Mouse (Mus musculus) MEL (cell line): Measurements from ENCODE around the gene Senp8. TPM values are rescaled to one million over a fixed set of nuclear protein-coding genes. Genes with fewer than 3 reads are reported as not detected.
A peak's percentile ranks its signal among the peaks of the same experiment; 100 is the strongest.

Source experiments
- DNase-seq: peaks from one replicate; pipeline ENCODE4 v3.0.0; 2011; ENCODE audit warnings: low read depth, low spot score
- H3K27ac ChIP-seq: 2 replicates; pipeline ENCODE4 v1.5.1; 2012; ENCODE audit warnings: low read depth, mild to moderate bottlenecking, control low read depth, low read length, moderate library complexity; ENCODE audit not compliant: control insufficient read depth
- H3K27me3 ChIP-seq, 2 experiments: fragments of 150-350 bp in 1 of 2; sonication (generic) in 1 of 2; 2 replicates each; pipeline ENCODE4 v1.6.1; 2012; ENCODE audit warnings: low read length in 2 of 2, mild to moderate bottlenecking in 2 of 2, improper control_type of control experiment in 1 of 2, moderate library complexity in 1 of 2; ENCODE audit not compliant: insufficient read depth in 2 of 2, control insufficient read depth in 1 of 2
- H3K36me3 ChIP-seq, 2 experiments: 2 replicates each; pipeline ENCODE4 v1.6.1; 2012 to 2014; ENCODE audit warnings: low read length in 2 of 2, improper control_type of control experiment in 1 of 2, inconsistent platforms in 1 of 2, mild to moderate bottlenecking in 1 of 2; ENCODE audit not compliant: insufficient read depth in 2 of 2, control insufficient read depth in 1 of 2
- H3K4me1 ChIP-seq, 2 experiments: fragments of 150-350 bp in 1 of 2; sonication (generic) in 1 of 2; 2 replicates each; pipeline ENCODE4 v1.6.1; 2012; ENCODE audit warnings: low read length in 2 of 2, improper control_type of control experiment in 1 of 2, mild to moderate bottlenecking in 1 of 2; ENCODE audit not compliant: insufficient read depth in 2 of 2, control insufficient read depth in 1 of 2
- H3K4me3 ChIP-seq, 2 experiments: fragments of 150-350 bp in 1 of 2; sonication (generic) in 1 of 2; 2 replicates each; pipeline ENCODE4 v1.5.1; 2012; ENCODE audit warnings: low read depth in 2 of 2, low read length in 2 of 2, mild to moderate bottlenecking in 2 of 2, moderate library complexity in 2 of 2, control low read depth in 1 of 2, improper control_type of control experiment in 1 of 2; ENCODE audit not compliant: control insufficient read depth in 1 of 2, insufficient read depth in 1 of 2
- H3K79me2 ChIP-seq: 2 replicates; pipeline ENCODE4 v1.6.1; 2012; ENCODE audit warnings: mild to moderate bottlenecking, low read length, moderate library complexity; ENCODE audit not compliant: control insufficient read depth, poor library complexity, insufficient read depth
- H3K9ac ChIP-seq: 2 replicates; pipeline ENCODE4 v1.6.1; 2012; ENCODE audit warnings: low read depth, mild to moderate bottlenecking, control low read depth, low read length, moderate library complexity; ENCODE audit not compliant: control insufficient read depth, poor library complexity, severe bottlenecking
- H3K9me3 ChIP-seq: fragments of 150-350 bp; sonication (generic); replicated peaks from 2 replicates; pipeline ENCODE4 v1.6.1; 2012; ENCODE audit warnings: mild to moderate bottlenecking, low read length, improper control_type of control experiment, moderate library complexity; ENCODE audit not compliant: insufficient read depth
- BHLHE40 ChIP-seq: IDR thresholded peaks from 2 replicates; pipeline ENCODE4 v1.6.1; 2012; ENCODE audit warnings: low read depth, mild to moderate bottlenecking, inconsistent platforms, low read length, improper control_type of control experiment, borderline replicate concordance
- EP300 ChIP-seq, 2 experiments: IDR thresholded peaks; 2 replicates each; pipeline ENCODE4 v1.6.1; 2011; ENCODE audit warnings: improper control_type of control experiment in 2 of 2, low read length in 2 of 2, low read depth in 1 of 2, mild to moderate bottlenecking in 1 of 2
- GATA1 ChIP-seq: IDR thresholded peaks from 2 replicates; pipeline ENCODE4 v1.6.1; 2011; ENCODE audit warnings: low read depth, low read length, improper control_type of control experiment
- MAFK ChIP-seq: IDR thresholded peaks from 2 replicates; pipeline ENCODE4 v1.6.1; 2011; ENCODE audit warnings: low read depth, mild to moderate bottlenecking, low read length, improper control_type of control experiment, borderline replicate concordance
- MAX ChIP-seq: IDR thresholded peaks from 2 replicates; pipeline ENCODE4 v1.6.1; 2011; ENCODE audit warnings: low read length, improper control_type of control experiment
- NELFE ChIP-seq: IDR thresholded peaks from 2 replicates; pipeline ENCODE4 v1.6.1; 2011; ENCODE audit warnings: low read depth, low read length, improper control_type of control experiment
- RCOR1 ChIP-seq: IDR thresholded peaks from 2 replicates; pipeline ENCODE4 v1.6.1; 2012; ENCODE audit warnings: low read depth, mild to moderate bottlenecking, inconsistent platforms, low read length, improper control_type of control experiment
- TAL1 ChIP-seq: IDR thresholded peaks from 2 replicates; pipeline ENCODE4 v1.6.1; 2012; ENCODE audit warnings: mild to moderate bottlenecking, inconsistent platforms, low read length, moderate library complexity, mixed read lengths
- USF1 ChIP-seq: IDR thresholded peaks from 2 replicates; pipeline ENCODE4 v1.6.1; 2014; ENCODE audit warnings: low read depth, mild to moderate bottlenecking, inconsistent platforms, low read length, improper control_type of control experiment, moderate library complexity
- polyA plus RNA-seq, 2 experiments: library from polyadenylated mRNA; stranded (reverse) in 1 of 2; unstranded in 1 of 2; fragments of >175 nt in 1 of 2; fragments of >200 nt in 1 of 2; gene quantifications; 2 replicates each; pipeline versions ENCODE4 v1.2.1 to v1.2.4; 2012; ENCODE audit warnings: low replicate concordance in 2 of 2, low read depth in 1 of 2; ENCODE audit not compliant: insufficient read length in 2 of 2, insufficient read depth in 1 of 2, missing spikeins in 1 of 2
- total RNA-seq: library from RNA; depleted of rRNA; stranded (reverse); fragments of 300-350 nt; gene quantifications from 2 replicates; pipeline ENCODE4 v1.2.3, GENCODE M21; 2012; rRNA removed

The Senp8 gene
- total and polyA plus RNA-seq, 3 experiments = 2.7 to 5.5 TPM; not detected in 1

DNA sequence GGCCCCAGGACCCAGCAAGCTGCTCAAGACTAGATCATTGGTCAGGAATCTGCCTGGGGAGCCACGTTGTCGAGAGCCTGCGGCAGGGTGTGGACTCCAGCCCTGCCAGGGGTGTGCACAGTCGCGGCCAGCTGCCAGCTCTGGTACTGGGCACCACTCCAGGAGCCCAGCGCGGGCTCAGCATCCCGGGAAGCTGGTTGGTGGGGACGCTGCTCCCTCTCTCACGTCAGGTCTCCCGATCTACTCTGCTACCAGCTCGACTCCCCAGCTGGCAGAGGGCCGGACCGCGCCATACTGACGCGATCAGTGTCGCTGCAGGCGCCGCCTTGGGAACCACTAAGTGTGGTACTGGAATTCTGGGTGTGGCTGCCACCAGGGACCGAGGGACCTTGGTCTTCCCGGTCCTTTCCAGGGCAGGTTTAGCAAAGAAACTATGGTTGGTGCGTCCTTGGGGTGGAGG lies 58.8 kb downstream of the Senp8 start:
- H3K9ac ChIP-seq = no peak overlapping the region

DNA sequence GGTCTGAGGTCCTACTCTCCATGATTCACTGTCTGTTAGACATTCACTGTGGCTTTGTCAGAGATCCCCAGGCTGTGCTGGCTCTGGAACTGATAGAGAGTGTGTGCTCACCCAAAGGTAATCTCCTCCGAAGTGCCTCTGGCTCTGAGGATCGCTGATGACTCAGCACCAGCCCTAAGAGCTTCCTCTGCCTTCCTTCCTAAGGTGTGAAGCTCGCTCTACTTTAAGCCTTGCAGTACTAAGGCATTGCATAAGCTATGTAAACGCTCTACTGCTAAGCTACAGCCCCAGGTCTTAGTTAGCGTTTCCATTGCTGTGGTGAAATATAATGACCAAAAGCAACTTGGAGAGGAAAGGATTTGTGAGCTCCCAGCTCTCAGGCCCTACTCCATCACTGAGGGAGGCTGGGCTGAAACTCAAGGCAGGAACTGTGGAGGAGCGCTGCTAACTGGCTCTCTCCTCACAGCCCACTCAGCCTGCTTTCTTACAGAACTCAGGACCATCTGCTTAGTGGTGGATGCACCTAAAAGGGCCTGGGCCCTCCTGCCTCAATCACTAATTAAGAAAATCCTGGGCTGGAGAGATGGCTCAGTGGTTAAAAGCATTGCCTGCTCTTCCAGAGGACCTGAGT lies 63.0 kb downstream of the Senp8 start:
- H3K9ac ChIP-seq = no peak overlapping the region
- H3K4me1 ChIP-seq = peaks cover 0 to 8% of the 10 kb centered on the region in 2 experiments; a peak in 1 of 4 replicates
- DNase-seq = peak; percentile 86
- H3K4me3 ChIP-seq = no peak overlapping the region
- H3K79me2 ChIP-seq = no peaks in the 10 kb centered on the region
- H3K27me3 ChIP-seq = peaks cover under 1 to 2% of the 10 kb centered on the region in 2 experiments; a peak in 2 of 4 replicates
- H3K27ac ChIP-seq = no peak overlapping the region
- H3K36me3 ChIP-seq = no peaks in the 10 kb centered on the region
- TF ChIP-seq EP300 (IDR thresholded peaks at IDR 0.05; ENCODE audit: low read depth in 1 of 2, low read length in 2 of 2) (peak in 1 of 2 experiments; percentile 46; a peak in 1 of 4 replicates), NELFE (no peak), MAX (peak; percentile 44; the same call in 1 of the 2 replicates), RCOR1 (peak; percentile 9; the same call in 1 of the 2 replicates), TAL1 (peak; percentile 18; the same call in 1 of the 2 replicates), MAFK (peak; percentile 41; the same call in 1 of the 2 replicates), BHLHE40 (no peak), GATA1 (peak; percentile 39; the same call in 1 of the 2 replicates)
- H3K9me3 ChIP-seq = no peaks in the 10 kb centered on the region

More for the DNA sequence above, 58.8 kb downstream of the Senp8 start:
- H3K27ac ChIP-seq = no peak overlapping the region
- H3K4me3 ChIP-seq = no peak overlapping the region
- H3K36me3 ChIP-seq = no peaks in the 10 kb centered on the region
- no peaks in the 10 kb centered on the region for H3K79me2 ChIP-seq
- no peak for TF ChIP-seq USF1
- peaks cover 0 to 8% of the 10 kb centered on the region in 2 experiments; a peak in 1 of 4 replicates for H3K4me1 ChIP-seq
- DNase-seq = no peak
- no peaks in the 10 kb centered on the region for H3K9me3 ChIP-seq
- peaks cover 0 to 3% of the 10 kb centered on the region in 2 experiments for H3K27me3 ChIP-seq

Other genes with a start within 250 kb of the Senp8 start
- gene Hexa, start 211.2 kb downstream of the Senp8 start, total RNA-seq = 38.0 and 44.3 TPM in 2 replicates
- 10 to 100 TPM in 1 of 2 experiments, not detected in 1; 54.0 TPM for gene Hexa, start 211.2 kb downstream of the Senp8 start, polyA plus RNA-seq
- gene Tmem202, start 210.9 kb downstream of the Senp8 start, total RNA-seq = 0.23 and 0.50 TPM in 2 replicates
- not detected for gene Tmem202, start 210.9 kb downstream of the Senp8 start, polyA plus RNA-seq
- not detected in 2 replicates for gene Celf6, start 172.8 kb downstream of the Senp8 start, total RNA-seq
- under 1 TPM in 1 of 2 experiments, not detected in 1; 0.13 TPM for gene Celf6, start 172.8 kb downstream of the Senp8 start, polyA plus RNA-seq
- 5.9 and 6.4 TPM in 2 replicates for gene Parp6, start 133.4 kb downstream of the Senp8 start, total RNA-seq
- 10 to 100 TPM in 1 of 2 experiments, not detected in 1; 13.8 TPM for gene Parp6, start 133.4 kb downstream of the Senp8 start, polyA plus RNA-seq
- 710 and 1,836 TPM in 2 replicates for gene Pkm, start 94.3 kb downstream of the Senp8 start, total RNA-seq
- 1,000 to 10,000 TPM in 1 of 2 experiments, 10 to 100 TPM in 1; 71.6 to 2,746 TPM for gene Pkm, start 94.3 kb downstream of the Senp8 start, polyA plus RNA-seq
- not detected in 2 replicates for gene Gramd2, start 70.6 kb downstream of the Senp8 start, total RNA-seq
- gene Gramd2, start 70.6 kb downstream of the Senp8 start, polyA plus RNA-seq = under 1 TPM in 1 of 2 experiments, not detected in 1; 0.04 TPM
- 3.3 and 3.8 TPM in 2 replicates for gene Myo9a, start 186 bp upstream of the Senp8 start, total RNA-seq
- 100 to 1,000 TPM in 1 of 2 experiments, 1 to 10 TPM in 1; 4.5 to 131 TPM for gene Myo9a, start 186 bp upstream of the Senp8 start, polyA plus RNA-seq
- not detected in 2 replicates for gene Nr2e3, start 209.9 kb upstream of the Senp8 start, total RNA-seq
- gene Nr2e3, start 209.9 kb upstream of the Senp8 start, polyA plus RNA-seq = not detected